Mouse (Mus musculus) heart, postnatal 0 days (tissue): ENCODE results near the gene F2r. TPM values are rescaled to one million over a fixed set of nuclear protein-coding genes. Genes with fewer than 3 reads are reported as not detected.

Experiments
- ATAC-seq: fragments of 200-750 bp; cut with Nextera tagmentation; 2 replicates; pipeline ENCODE4 v1.8.0; 2017; ENCODE audit warnings: low read depth, moderate number of reproducible peaks, moderate library complexity; ENCODE audit not compliant: insufficient read depth
- DNase-seq: peaks from one replicate; pipeline ENCODE4 v3.0.0-alpha.2; 2016; ENCODE audit warnings: low spot score
- H3K27ac ChIP-seq: fragments of 300-500 bp; sonication (generic); 2 replicates; pipeline ENCODE4 v1.5.1; 2014; ENCODE audit warnings: low read depth, mild to moderate bottlenecking
- H3K27me3 ChIP-seq: fragments of 300-500 bp; sonication (generic); 2 replicates; pipeline ENCODE4 v1.6.1; 2014; ENCODE audit warnings: low read length, mixed read lengths; ENCODE audit not compliant: control insufficient read depth, insufficient read depth
- H3K36me3 ChIP-seq: fragments of 300-500 bp; sonication (generic); replicated peaks from 2 replicates; pipeline ENCODE4 v1.6.1; 2014; ENCODE audit warnings: low read length, mixed read lengths; ENCODE audit not compliant: control insufficient read depth, insufficient read depth
- H3K4me1 ChIP-seq: fragments of 300-500 bp; sonication (generic); 2 replicates; pipeline ENCODE4 v1.6.1; 2014; ENCODE audit warnings: antibody characterized with exemption; ENCODE audit not compliant: control insufficient read depth, insufficient read depth
- H3K4me2 ChIP-seq: fragments of 300-500 bp; sonication (generic); 2 replicates; pipeline ENCODE4 v1.6.1; 2014; ENCODE audit warnings: low read depth, mild to moderate bottlenecking, low read length, moderate library complexity
- H3K4me3 ChIP-seq: fragments of 300-500 bp; sonication (generic); 2 replicates; pipeline ENCODE4 v1.5.1; 2014; ENCODE audit warnings: low read depth, low read length
- H3K9ac ChIP-seq: fragments of 300-500 bp; sonication (generic); replicated peaks from 2 replicates; pipeline ENCODE4 v1.6.1; 2014; ENCODE audit warnings: low read depth, low read length, mixed read lengths
- H3K9me3 ChIP-seq: fragments of 300-500 bp; sonication (generic); replicated peaks from 2 replicates; pipeline ENCODE4 v1.6.1; 2016; ENCODE audit warnings: low read length; ENCODE audit not compliant: control insufficient read depth
- CTCF ChIP-seq: IDR thresholded peaks from 2 replicates; pipeline ENCODE4 v1.5.1; 2016; ENCODE audit warnings: antibody characterized with exemption, control low read depth, low read depth
- EP300 ChIP-seq: IDR thresholded peaks from 2 replicates; pipeline ENCODE4 v1.6.1; 2016; ENCODE audit warnings: antibody characterized with exemption, low read depth
- WGBS: fragments of 180-500 bp; shearing (Covaris S2); extraction: QIAGEN DNeasy Blood & Tissue Kit; methylation state at CpG from one replicate; pipeline ENCODE4 v1.1.7; 2014; 5-methylcytosine and 5-hydroxymethylcytosine counted together
- polyA plus RNA-seq: library from polyadenylated mRNA; unstranded; fragments of >200 nt; fragmentation: Nextera tagmentation; extraction: Ambion mirVana; gene quantifications from 2 replicates; pipeline ENCODE4 v1.2.1, GENCODE M21; 2015
- total RNA-seq: library from RNA; depleted of rRNA; stranded (reverse); fragments of >200 nt; gene quantifications from 2 replicates; pipeline ENCODE4 v1.2.3, GENCODE M21; 2014; ENCODE audit warnings: low replicate concordance

F2r gene
- total and polyA plus RNA-seq, 2 experiments from 2014 or later, result 63.9 to 105 TPM

DNA sequence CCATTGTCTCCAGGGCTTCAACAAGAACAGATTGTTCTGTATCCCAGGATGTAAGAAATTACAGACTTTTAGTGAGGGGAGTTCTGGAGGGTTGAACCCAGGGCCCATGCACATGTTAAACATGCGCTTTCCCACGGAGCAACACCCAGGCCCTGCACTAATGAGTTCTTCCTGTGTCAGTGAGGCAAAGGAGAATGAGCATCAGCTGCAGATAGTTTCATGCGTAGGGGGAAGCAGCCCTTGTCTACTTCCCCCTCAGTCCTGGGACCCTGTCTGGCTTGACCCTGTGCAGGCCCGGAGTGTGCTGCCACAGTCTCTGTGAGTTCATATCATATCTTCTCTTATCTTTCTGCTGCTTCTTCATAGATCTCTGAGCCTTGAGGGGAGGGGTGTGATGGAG lies 29.0 kb upstream of the F2r start:
- no peaks in the 10 kb centered on the region for H3K9me3 ChIP-seq
- 50% methylated on average over 4 of the region's 4 CpGs for WGBS
- no peak overlapping the region for H3K4me2 ChIP-seq
- ATAC-seq, result peak; percentile 22; the same call in 1 of the 2 replicates
- peak overlapping the region; percentile 54 for H3K27ac ChIP-seq
- no peaks in the 10 kb centered on the region for H3K27me3 ChIP-seq
- H3K9ac ChIP-seq, result no peak overlapping the region
- TF ChIP-seq EP300, result no peak
- no peak for TF ChIP-seq CTCF
- no peak for DNase-seq
- peaks cover 9% of the 10 kb centered on the region; the same call in 1 of the 2 replicates for H3K4me1 ChIP-seq
- H3K4me3 ChIP-seq, result no peak overlapping the region
- no peaks in the 10 kb centered on the region for H3K36me3 ChIP-seq

DNA sequence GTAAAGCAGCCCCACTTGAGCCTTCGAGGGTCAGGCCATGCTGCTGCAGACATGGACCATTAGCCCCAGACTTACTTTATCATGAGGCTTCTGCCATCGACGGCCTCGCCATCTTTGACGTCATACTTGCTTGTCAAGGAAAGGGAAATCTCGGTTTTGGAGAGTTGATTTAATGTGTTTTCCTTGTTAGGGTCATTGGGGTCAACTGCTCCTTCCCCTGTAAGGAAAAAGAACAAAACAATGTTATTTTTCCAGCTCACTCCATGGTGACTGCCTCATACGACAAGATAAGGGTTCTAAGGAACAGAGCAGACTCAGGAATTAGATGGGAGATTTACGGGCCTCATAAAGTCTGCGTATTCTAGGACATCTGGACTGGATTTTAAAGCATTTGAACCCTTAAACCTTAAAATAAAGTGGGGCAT lies 28.4 kb upstream of the F2r start:
- DNase-seq (peak; percentile 45), ATAC-seq (peak; percentile 44; the same call in 1 of the 2 replicates)
- H3K27ac ChIP-seq, result peak overlapping the region; percentile 54
- TF ChIP-seq EP300 (0 out of 2 replicates have a peak, but pooled peaks have one; percentile 15), CTCF (no peak)
- no peaks in the 10 kb centered on the region for H3K36me3 ChIP-seq
- H3K27me3 ChIP-seq, result no peaks in the 10 kb centered on the region
- H3K9ac ChIP-seq, result no peak overlapping the region
- no peak overlapping the region for H3K4me3 ChIP-seq
- WGBS, result 46% methylated on average over 9 of the region's 9 CpGs
- H3K9me3 ChIP-seq, result no peaks in the 10 kb centered on the region
- H3K4me2 ChIP-seq, result no peak overlapping the region
- H3K4me1 ChIP-seq, result peaks cover 9% of the 10 kb centered on the region; the same call in 1 of the 2 replicates

DNA sequence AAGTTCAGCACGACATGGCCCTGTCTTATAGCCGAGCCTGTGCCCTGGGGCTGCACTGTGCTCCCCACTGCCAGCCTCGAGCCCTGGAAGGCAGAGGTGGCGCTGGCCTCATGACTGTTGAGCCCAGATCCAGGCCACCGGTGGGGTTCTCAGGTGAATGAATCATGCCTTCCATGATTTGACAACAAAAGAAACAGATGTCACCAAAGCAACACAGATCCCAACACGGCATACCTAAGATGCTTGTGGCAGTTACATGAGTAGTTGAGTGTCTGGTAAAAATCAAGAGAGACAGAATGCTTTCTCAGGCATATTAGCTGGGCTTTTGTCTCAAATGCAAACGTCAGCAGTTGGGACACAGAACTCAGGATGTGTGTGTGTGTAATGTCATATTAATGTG lies 25.5 kb upstream of the F2r start:
- 25% methylated on average over 7 of the region's 7 CpGs for WGBS
- TF ChIP-seq CTCF (no peak), EP300 (no peak)
- Histone ChIP-seq H3K4me2 (no peak overlapping the region), H3K27ac (no peak overlapping the region), H3K9me3 (no peaks in the 10 kb centered on the region), H3K4me3 (no peak overlapping the region), H3K27me3 (no peaks in the 10 kb centered on the region), H3K9ac (no peak overlapping the region), H3K4me1 (peaks cover 24% of the 10 kb centered on the region), H3K36me3 (no peaks in the 10 kb centered on the region)
- ATAC-seq (no peak), DNase-seq (no peak)

GRCm38 (mm10) chr13:95641061-95641986 lies 23.0 kb upstream of the F2r start:
- H3K4me2 ChIP-seq, result no peak overlapping the region
- no peak for DNase-seq
- H3K4me3 ChIP-seq, result no peak overlapping the region
- no peak overlapping the region for H3K27ac ChIP-seq
- ATAC-seq, result no peak
- H3K36me3 ChIP-seq, result no peaks in the 10 kb centered on the region
- no peak overlapping the region for H3K9ac ChIP-seq
- TF ChIP-seq EP300 (no peak), CTCF (no peak)
- H3K27me3 ChIP-seq, result no peaks in the 10 kb centered on the region
- no peaks in the 10 kb centered on the region for H3K9me3 ChIP-seq
- WGBS, result 82% methylated on average over 17 of the region's 17 CpGs
- H3K4me1 ChIP-seq, result peaks cover 29% of the 10 kb centered on the region

DNA sequence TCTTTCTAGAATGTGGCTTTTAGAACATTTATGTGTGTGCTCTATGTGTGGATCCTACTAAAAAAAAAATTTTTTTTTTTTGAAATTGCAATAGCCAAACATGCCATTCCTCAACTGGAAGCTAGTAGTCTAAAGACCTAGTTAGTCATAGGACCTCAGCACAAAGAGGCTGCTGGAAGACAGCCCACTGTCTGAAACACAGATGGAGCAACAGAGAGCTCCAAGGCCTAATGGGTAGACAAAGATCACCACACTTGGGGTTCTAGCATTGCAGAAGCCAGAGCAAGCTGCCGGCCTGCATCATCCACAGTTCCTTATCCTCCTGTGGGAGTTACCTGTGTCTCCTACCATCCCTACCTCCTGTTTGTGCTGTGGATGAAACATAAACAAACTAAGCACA lies 22.1 kb upstream of the F2r start:
- TF ChIP-seq EP300 (no peak), CTCF (no peak)
- 91% methylated on average over 1 of the region's 1 CpGs for WGBS
- H3K4me3 ChIP-seq, result no peak overlapping the region
- no peaks in the 10 kb centered on the region for H3K27me3 ChIP-seq
- H3K9ac ChIP-seq, result no peak overlapping the region
- H3K4me1 ChIP-seq, result peaks cover 29% of the 10 kb centered on the region
- ATAC-seq (no peak), DNase-seq (no peak)
- H3K4me2 ChIP-seq, result no peak overlapping the region
- H3K27ac ChIP-seq, result no peak overlapping the region
- H3K36me3 ChIP-seq, result no peaks in the 10 kb centered on the region
- no peaks in the 10 kb centered on the region for H3K9me3 ChIP-seq
